Mouse (Mus musculus) kidney, embryonic 16.5 days (tissue): ENCODE measurements around the gene Psmd11. TPM values are rescaled to one million over a fixed set of nuclear protein-coding genes. Genes with fewer than 3 reads are reported as not detected.

Experiments
- polyA plus RNA-seq: library from polyadenylated mRNA; unstranded; fragments of >200 nt; fragmentation: Nextera tagmentation; extraction: Ambion mirVana; gene quantifications from 2 replicates; pipeline ENCODE4 v1.2.1, GENCODE M21; 2015

The Psmd11 gene
- polyA plus RNA-seq, 1 experiment from 2014 or later = 321 TPM

Other genes with a start within 250 kb of the Psmd11 start
- gene Rnf135, start 244.8 kb upstream of the Psmd11 start, polyA plus RNA-seq = 12.9 and 14.0 TPM in 2 replicates
- 57.6 and 60.4 TPM in 2 replicates for gene Rhot1, start 219.6 kb upstream of the Psmd11 start, polyA plus RNA-seq
- 2.4 TPM in 2 replicates for gene Rhbdl3, start 127.7 kb upstream of the Psmd11 start, polyA plus RNA-seq
- 15.4 and 19.7 TPM in 2 replicates for gene 5730455P16Rik, start 50.6 kb upstream of the Psmd11 start, polyA plus RNA-seq
- gene Zfp207, start 45.3 kb upstream of the Psmd11 start, polyA plus RNA-seq = 234 and 255 TPM in 2 replicates
- 0.57 and 0.85 TPM in 2 replicates for gene Cdk5r1, start 48.4 kb downstream of the Psmd11 start, polyA plus RNA-seq